Mouse (Mus musculus) heart, adult 2 months (tissue): Measurements from ENCODE around the gene Pde8a.

Source experiments
- CTCF ChIP-seq: fragments of 200-600 bp; IDR thresholded peaks from 2 replicates; pipeline ENCODE4 v1.8.1; 2022; ENCODE audit warnings: antibody characterized with exemption, mild to moderate bottlenecking, moderate library complexity
- POLR2A ChIP-seq: fragments of 200-500 bp; IDR thresholded peaks from 2 replicates; pipeline ENCODE4 v1.6.1; 2011; ENCODE audit warnings: mild to moderate bottlenecking, low read depth, low read length, control low read depth; ENCODE audit not compliant: insufficient read depth

- no peak for TF ChIP-seq POLR2A
- TF ChIP-seq CTCF, result no peak
Measured at GRCm38 (mm10) chr7:81199109-81199508, 14.3 kb upstream of the Pde8a start.
